Mouse (Mus musculus) thymus, adult 2 months (tissue): ENCODE measurements at regions not wholly inside any gene's neighbourhood (a gene's known extent, or its start where the extent isn't known, plus 50 kb on each side); places are given as distances from the start of the nearest gene placed in this dataset.

ENCODE experiments used
- CTCF ChIP-seq: fragments of 200-500 bp; IDR thresholded peaks from 2 replicates; pipeline ENCODE4 v1.5.1; 2012; ENCODE audit warnings: mild to moderate bottlenecking, control low read depth, low read length, moderate library complexity, borderline replicate concordance; ENCODE audit not compliant: control insufficient read depth, poor library complexity, insufficient read depth; ENCODE audit errors: extremely low read depth
- POLR2A ChIP-seq: fragments of 200-500 bp; IDR thresholded peaks from 2 replicates; pipeline ENCODE4 v1.6.1; 2012; ENCODE audit warnings: mild to moderate bottlenecking, low read length, control low read depth, moderate library complexity; ENCODE audit not compliant: control insufficient read depth, poor library complexity, insufficient read depth; ENCODE audit errors: extremely low read depth

- TF ChIP-seq POLR2A (no peak), CTCF (no peak)
Observed at GRCm38 (mm10) chr12:69494648-69495047, 88.2 kb downstream of the Vcpkmt start.
